Comparison of ENCODE assay signal across 10 mouse cellular contexts in genomic region chr16:4763276-4763675, GRCm38 (mm10). TPM values are rescaled to one million over a fixed set of nuclear protein-coding genes. Genes with fewer than 3 reads are reported as not detected.
DNase-seq lines count a peak whose midpoint lies in the region; ATAC-seq and TF ChIP-seq lines count a peak whose summit lies in the region.
"Had no signal": no experiment of that assay in that cellular context is flagged by ENCODE, and none has a peak within 500 bp of the region (broad histone marks: within the 10 kb centered on the region; RNA-seq: fewer than 3 reads in every experiment).

No protein-coding gene starts in this region.

- TF ChIP-seq POLR2A in embryonic fibroblast, embryonic 13.5 days (IDR thresholded peaks at IDR 0.05; ENCODE audit: low read depth, low read length): no peak

- intact Hi-C loops in heart, postnatal 25 days (cut with DNase I): loop anchor here (10.0 kb wide), 1 partner anchor 102 kb away; no protein-coding TSS in a partner anchor

- H3K4me3 ChIP-seq in embryonic fibroblast, embryonic 13.5 days (ENCODE audit: insufficient read depth, low read length): no peak overlapping the region
- H3K4me3 ChIP-seq in kidney, embryonic 16.5 days (ENCODE audit: low read length): no peak overlapping the region
- H3K4me3 ChIP-seq: embryonic facial prominence, embryonic 13.5 days had no signal

- TF ChIP-seq CTCF in embryonic fibroblast, embryonic 13.5 days (IDR thresholded peaks at IDR 0.05; ENCODE audit: borderline replicate concordance, insufficient read depth, low read length): no peak

- no peaks in the 10 kb centered on the region for H3K27me3 ChIP-seq in kidney, embryonic 16.5 days (ENCODE audit: insufficient read depth, low read length)
- H3K27me3 ChIP-seq: embryonic facial prominence, embryonic 13.5 days had no signal

- no peaks in the 10 kb centered on the region for H3K9me3 ChIP-seq in kidney, embryonic 16.5 days (ENCODE audit: low read length)
- H3K9me3 ChIP-seq: embryonic facial prominence, embryonic 13.5 days had no signal

- 37% methylated on average over 2 of the region's 2 CpGs for WGBS in kidney, embryonic 16.5 days

- peak overlapping the region; percentile 2; the same call in 1 of the 2 replicates for H3K27ac ChIP-seq in embryonic fibroblast, embryonic 13.5 days (ENCODE audit: insufficient read depth, low read length)
- H3K27ac ChIP-seq in kidney, embryonic 16.5 days (ENCODE audit: low read length): 0 out of 2 replicates have a peak overlapping the region, but pooled peaks have one; percentile 13
- H3K27ac ChIP-seq: embryonic facial prominence, embryonic 13.5 days; macrophage had no signal

- no peaks in the 10 kb centered on the region for H3K4me1 ChIP-seq in embryonic fibroblast, embryonic 13.5 days (ENCODE audit: control insufficient read depth, insufficient read depth, low read length)
- no peaks in the 10 kb centered on the region for H3K4me1 ChIP-seq in kidney, embryonic 16.5 days (ENCODE audit: insufficient read depth, low read length)
- H3K4me1 ChIP-seq: embryonic facial prominence, embryonic 13.5 days had no signal

- peak; percentile 87 for DNase-seq in heart, adult 11 months
- no peak for DNase-seq in heart, postnatal 25 days (ENCODE audit: low spot score)
- peak; percentile 19 for DNase-seq in urinary bladder, postnatal 14 days (ENCODE audit: low spot score)
- no peak for DNase-seq in urinary bladder, postnatal 4 days (ENCODE audit: low spot score in 2 of 2)
- peak; percentile 33 for DNase-seq in skeletal muscle tissue, adult 2 months (ENCODE audit: low read depth, low spot score)
- DNase-seq in urinary bladder, postnatal 10 days (ENCODE audit: low spot score): no peak

- H3K4me2 ChIP-seq in kidney, embryonic 16.5 days (replicated peaks; ENCODE audit: low read depth, low read length): no peak overlapping the region
- H3K4me2 ChIP-seq: embryonic facial prominence, embryonic 13.5 days had no signal

- ATAC-seq in kidney, embryonic 16.5 days (ENCODE audit: low FRiP score, low TSS enrichment): peak; percentile 63; the same call in 1 of the 2 replicates

- peaks cover 39% of the 10 kb centered on the region for H3K36me3 ChIP-seq in kidney, embryonic 16.5 days (ENCODE audit: insufficient read depth, low read length)

- no peak overlapping the region for H3K9ac ChIP-seq in kidney, embryonic 16.5 days (replicated peaks; ENCODE audit: low read length)
- H3K9ac ChIP-seq: embryonic facial prominence, embryonic 13.5 days had no signal

RNA-seq across cellular contexts. Expression of gene Cdip1, which starts 26.8 kb away (rescaled TPM):
- 10 to 100 TPM; 65.3 to 66.9 TPM for total RNA-seq in heart, postnatal 25 days (2021)
- 30.3 and 34.1 TPM in 2 replicates for polyA plus RNA-seq in embryonic fibroblast, embryonic 13.5 days (2011; ENCODE audit: insufficient read length, low read depth, missing spikeins)
- polyA plus RNA-seq in kidney, embryonic 16.5 days (2015; fragmentation: Nextera tagmentation; extraction: Ambion mirVana): 113 and 123 TPM in 2 replicates

RNA-seq across cellular contexts. Expression of gene Hmox2, which starts 37.1 kb away (rescaled TPM):
- total RNA-seq in heart, postnatal 25 days (2021): 10 to 100 TPM; 73.5 to 75.5 TPM
- polyA plus RNA-seq in embryonic fibroblast, embryonic 13.5 days (2011; ENCODE audit: insufficient read length, low read depth, missing spikeins): 47.7 and 50.0 TPM in 2 replicates
- polyA plus RNA-seq in kidney, embryonic 16.5 days (2015; fragmentation: Nextera tagmentation; extraction: Ambion mirVana): 117 and 120 TPM in 2 replicates

RNA-seq across cellular contexts. Expression of gene Nmral1, which starts 44.1 kb away (rescaled TPM):
- total RNA-seq in heart, postnatal 25 days (2021): 1 to 10 TPM; 2.4 to 2.7 TPM
- 9.7 and 14.8 TPM in 2 replicates for polyA plus RNA-seq in embryonic fibroblast, embryonic 13.5 days (2011; ENCODE audit: insufficient read length, low read depth, missing spikeins)
- 96.7 and 100 TPM in 2 replicates for polyA plus RNA-seq in kidney, embryonic 16.5 days (2015; fragmentation: Nextera tagmentation; extraction: Ambion mirVana)

Comparison
In these comparisons a context has a peak if more than half of its experiments do, and no peak if none do; other contexts are left out.
1. DNase-seq: peak in heart, adult 11 months (single experiment), urinary bladder, postnatal 14 days (single experiment) and skeletal muscle tissue, adult 2 months (single experiment); none in heart, postnatal 25 days (single experiment), urinary bladder, postnatal 4 days (0 of 2) and urinary bladder, postnatal 10 days (single experiment).